Mouse (Mus musculus): ENCODE data around the gene Dhx8. TPM values are rescaled to one million over a fixed set of nuclear protein-coding genes. Genes with fewer than 3 reads are reported as not detected.

Gene Dhx8
- total and polyA plus RNA-seq, 3 experiments, result 7.2 to 17.1 (median 16.0) TPM

DNA sequence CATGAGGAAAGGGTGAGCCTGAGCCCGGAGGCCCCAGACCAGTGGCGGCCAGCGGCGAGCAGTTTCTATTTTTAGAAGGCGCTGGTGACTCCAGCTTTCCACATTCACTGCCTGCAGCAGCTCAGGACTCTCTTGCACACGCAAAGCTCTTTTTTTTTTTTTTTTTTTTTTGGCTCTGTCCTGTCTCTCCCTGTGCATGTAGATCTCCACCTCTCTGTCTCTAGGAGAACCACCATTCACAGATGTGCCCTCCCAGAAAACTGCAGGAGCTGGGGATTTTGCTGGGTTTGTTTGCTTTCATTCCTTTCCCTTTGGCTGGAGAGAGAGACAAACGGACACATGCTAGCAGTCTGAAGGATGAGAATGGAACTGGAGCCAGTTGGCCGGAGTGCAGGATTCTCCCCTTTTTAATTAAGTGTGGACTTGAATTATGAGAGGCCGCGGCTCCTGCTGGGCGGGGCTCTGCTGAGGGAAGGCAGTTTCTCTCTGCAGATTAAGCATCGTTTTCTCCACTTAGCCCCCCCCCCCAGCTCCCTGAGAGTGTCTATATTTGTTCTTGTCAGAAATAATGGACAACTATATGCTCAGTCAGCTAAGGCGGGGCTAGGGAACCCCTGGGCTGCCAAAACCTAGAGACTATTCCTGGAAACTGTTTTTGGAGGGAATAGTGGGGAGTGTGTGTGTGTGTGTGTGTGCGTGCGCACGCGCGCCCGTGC lies 58.2 kb downstream of the Dhx8 start:
- Histone ChIP-seq H3K79me2 (replicated peaks; ENCODE audit: control insufficient read depth, insufficient read depth, low read length) (no peaks in the 10 kb centered on the region), H3K27ac (peak overlapping the region; percentile 47), H3K27me3 (ENCODE audit: control insufficient read depth, insufficient read depth, low read length) (no peaks in the 10 kb centered on the region), H3K9ac (ENCODE audit: low read depth, low read length) (no peak overlapping the region), H3K4me3 (peak overlapping the region; percentile 1), H3K4me1 (ENCODE audit: control insufficient read depth, insufficient read depth, low read length) (peaks cover 2% of the 10 kb centered on the region), H3K36me3 (ENCODE audit: control insufficient read depth, insufficient read depth, low read length) (no peaks in the 10 kb centered on the region)
- no peak for TF ChIP-seq POLR2A (IDR thresholded peaks at IDR 0.05; ENCODE audit: insufficient read depth, low read depth, low read length)
- TF ChIP-seq EP300 (IDR thresholded peaks at IDR 0.05; ENCODE audit: insufficient read depth, low read depth, low read length), result no peak
- no peak for TF ChIP-seq CTCF (IDR thresholded peaks at IDR 0.05)
- DNase-seq, result peak in 1 of 2 experiments; percentile 55
- 14% methylated on average over 19 of the region's 19 CpGs for WGBS
- intact Hi-C loops (cut with DNase I), result no loop called here

DNA sequence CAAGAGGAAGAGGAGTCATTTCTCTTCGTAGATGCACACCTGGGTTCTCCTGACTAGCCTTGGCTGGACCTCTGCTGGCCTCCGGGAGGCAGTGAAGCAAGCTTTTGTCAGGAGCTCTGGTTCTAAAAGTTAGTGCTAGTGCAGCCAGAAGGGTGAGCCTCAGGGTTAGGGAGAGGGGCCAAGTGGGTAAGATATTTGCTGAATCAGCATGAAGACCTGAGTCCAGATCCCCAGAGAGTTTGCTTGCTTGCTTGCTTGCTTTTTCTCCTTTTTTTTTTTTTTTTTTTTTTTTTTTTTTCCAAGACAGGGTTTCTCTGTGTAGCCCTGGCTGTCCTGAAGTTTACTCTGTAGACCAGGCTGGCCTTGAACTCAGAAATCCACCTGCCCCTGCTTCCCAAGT lies 64.6 kb downstream of the Dhx8 start:
- H3K4me3 ChIP-seq, result no peak overlapping the region
- WGBS, result 82% methylated on average over 2 of the region's 2 CpGs
- no peaks in the 10 kb centered on the region for H3K4me1 ChIP-seq (ENCODE audit: control insufficient read depth, insufficient read depth, low read length)
- H3K79me2 ChIP-seq (replicated peaks; ENCODE audit: control insufficient read depth, insufficient read depth, low read length), result no peaks in the 10 kb centered on the region
- no peak for DNase-seq
- no peaks in the 10 kb centered on the region for H3K27me3 ChIP-seq (ENCODE audit: control insufficient read depth, insufficient read depth, low read length)
- TF ChIP-seq POLR2A (IDR thresholded peaks at IDR 0.05; ENCODE audit: insufficient read depth, low read depth, low read length) (no peak), CTCF (IDR thresholded peaks at IDR 0.05) (no peak), EP300 (IDR thresholded peaks at IDR 0.05; ENCODE audit: insufficient read depth, low read depth, low read length) (no peak)
- H3K36me3 ChIP-seq (ENCODE audit: control insufficient read depth, insufficient read depth, low read length), result no peaks in the 10 kb centered on the region
- H3K27ac ChIP-seq, result no peak overlapping the region
- H3K9ac ChIP-seq (ENCODE audit: low read depth, low read length), result no peak overlapping the region
- intact Hi-C loops (cut with DNase I), result no loop called here

DNA sequence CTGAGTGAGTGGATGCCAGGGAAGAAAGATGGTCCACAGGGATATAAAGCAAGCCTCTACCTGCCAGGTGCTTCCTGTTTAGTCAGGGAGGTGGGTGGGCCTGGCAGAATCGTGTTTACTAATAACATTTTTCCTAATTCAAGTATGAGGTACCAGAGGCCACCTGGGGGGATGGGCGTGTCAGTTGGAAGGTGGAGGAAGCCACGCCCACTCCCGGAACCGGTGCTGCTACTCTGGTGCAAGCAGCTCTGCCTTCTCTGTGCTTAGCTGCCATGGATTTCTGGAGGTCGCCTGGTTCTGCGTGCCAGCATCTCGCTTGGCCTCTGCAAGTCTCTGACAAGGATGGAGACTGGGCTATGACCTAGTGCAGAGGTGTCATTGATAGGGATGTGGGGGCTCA lies 65.4 kb downstream of the Dhx8 start:
- Histone ChIP-seq H3K4me1 (ENCODE audit: control insufficient read depth, insufficient read depth, low read length) (no peaks in the 10 kb centered on the region), H3K27me3 (ENCODE audit: control insufficient read depth, insufficient read depth, low read length) (no peaks in the 10 kb centered on the region), H3K9ac (ENCODE audit: low read depth, low read length) (no peak overlapping the region), H3K79me2 (replicated peaks; ENCODE audit: control insufficient read depth, insufficient read depth, low read length) (no peaks in the 10 kb centered on the region), H3K36me3 (ENCODE audit: control insufficient read depth, insufficient read depth, low read length) (no peaks in the 10 kb centered on the region), H3K4me3 (no peak overlapping the region), H3K27ac (no peak overlapping the region)
- TF ChIP-seq POLR2A (IDR thresholded peaks at IDR 0.05; ENCODE audit: insufficient read depth, low read depth, low read length) (no peak), EP300 (IDR thresholded peaks at IDR 0.05; ENCODE audit: insufficient read depth, low read depth, low read length) (no peak)
- intact Hi-C loops (cut with DNase I), result no loop called here
- WGBS, result 55% methylated on average over 8 of the region's 8 CpGs
- DNase-seq, result no peak

DNA sequence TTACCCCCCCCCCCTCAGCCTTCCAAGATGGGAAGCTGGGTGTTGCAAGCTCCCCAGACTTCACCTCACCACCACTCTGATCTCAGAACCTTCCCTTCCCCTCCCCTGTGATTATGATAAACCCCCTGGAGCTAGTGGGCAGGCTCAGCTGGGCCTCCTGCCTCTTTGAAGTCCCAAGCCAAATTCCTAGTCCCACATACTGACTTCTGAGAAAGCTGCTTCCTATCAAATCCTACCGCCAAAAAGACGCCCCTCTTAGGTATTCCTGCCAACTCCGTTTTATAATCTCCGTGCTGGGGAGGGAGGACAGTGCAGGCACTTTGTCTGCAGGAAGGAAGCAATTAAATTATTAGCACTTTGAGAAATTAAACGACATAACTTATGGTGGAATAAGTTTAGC lies 68.7 kb downstream of the Dhx8 start:
- Histone ChIP-seq H3K4me3 (no peak overlapping the region), H3K4me1 (ENCODE audit: control insufficient read depth, insufficient read depth, low read length) (no peaks in the 10 kb centered on the region), H3K79me2 (replicated peaks; ENCODE audit: control insufficient read depth, insufficient read depth, low read length) (no peaks in the 10 kb centered on the region), H3K27me3 (ENCODE audit: control insufficient read depth, insufficient read depth, low read length) (no peaks in the 10 kb centered on the region), H3K27ac (no peak overlapping the region), H3K36me3 (ENCODE audit: control insufficient read depth, insufficient read depth, low read length) (no peaks in the 10 kb centered on the region), H3K9ac (ENCODE audit: low read depth, low read length) (no peak overlapping the region)
- DNase-seq, result no peak
- TF ChIP-seq POLR2A (IDR thresholded peaks at IDR 0.05; ENCODE audit: insufficient read depth, low read depth, low read length), result no peak
- no peak for TF ChIP-seq CTCF (IDR thresholded peaks at IDR 0.05)
- no peak for TF ChIP-seq EP300 (IDR thresholded peaks at IDR 0.05; ENCODE audit: insufficient read depth, low read depth, low read length)
- intact Hi-C loops (cut with DNase I), result no loop called here
- WGBS, result 14% methylated on average over 5 of the region's 5 CpGs

DNA sequence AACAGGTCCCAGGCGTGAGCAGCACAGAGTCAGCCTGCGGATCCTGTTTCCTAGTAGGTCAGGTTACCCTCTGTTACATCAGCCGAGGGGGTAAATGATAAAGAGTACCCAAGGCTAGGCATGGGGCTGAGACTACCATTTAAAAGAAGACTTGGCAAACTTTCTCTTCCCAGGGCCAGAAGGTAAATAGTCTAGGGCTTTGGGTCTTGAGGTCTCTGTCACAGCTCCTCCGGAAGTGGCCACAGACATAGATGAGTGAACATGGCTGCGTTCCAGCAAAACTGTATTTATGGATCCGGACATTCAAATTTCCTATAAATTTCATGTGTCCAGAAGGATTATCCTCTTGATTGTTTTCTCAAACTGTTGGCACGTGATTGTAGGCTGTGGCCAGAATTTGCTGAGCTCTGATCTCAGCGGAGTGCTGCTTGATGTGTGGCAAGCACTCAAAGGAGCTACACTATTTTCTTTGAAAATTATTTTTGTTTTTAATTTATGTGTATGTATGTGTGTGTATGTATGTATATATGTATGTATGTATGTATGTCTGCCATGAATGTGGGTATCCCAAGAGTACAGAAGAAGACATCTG lies 72.5 kb downstream of the Dhx8 start:
- DNase-seq, result no peak
- no peaks in the 10 kb centered on the region for H3K27me3 ChIP-seq (ENCODE audit: control insufficient read depth, insufficient read depth, low read length)
- H3K36me3 ChIP-seq (ENCODE audit: control insufficient read depth, insufficient read depth, low read length), result no peaks in the 10 kb centered on the region
- intact Hi-C loops (cut with DNase I), result no loop called here
- TF ChIP-seq EP300 (IDR thresholded peaks at IDR 0.05; ENCODE audit: insufficient read depth, low read depth, low read length), result no peak
- TF ChIP-seq POLR2A (IDR thresholded peaks at IDR 0.05; ENCODE audit: insufficient read depth, low read depth, low read length), result no peak
- no peak for TF ChIP-seq CTCF (IDR thresholded peaks at IDR 0.05)
- H3K27ac ChIP-seq, result no peak overlapping the region
- no peak overlapping the region for H3K9ac ChIP-seq (ENCODE audit: low read depth, low read length)
- WGBS, result 68% methylated on average over 8 of the region's 8 CpGs
- H3K79me2 ChIP-seq (replicated peaks; ENCODE audit: control insufficient read depth, insufficient read depth, low read length), result no peaks in the 10 kb centered on the region
- H3K4me3 ChIP-seq, result no peak overlapping the region
- no peaks in the 10 kb centered on the region for H3K4me1 ChIP-seq (ENCODE audit: control insufficient read depth, insufficient read depth, low read length)

DNA sequence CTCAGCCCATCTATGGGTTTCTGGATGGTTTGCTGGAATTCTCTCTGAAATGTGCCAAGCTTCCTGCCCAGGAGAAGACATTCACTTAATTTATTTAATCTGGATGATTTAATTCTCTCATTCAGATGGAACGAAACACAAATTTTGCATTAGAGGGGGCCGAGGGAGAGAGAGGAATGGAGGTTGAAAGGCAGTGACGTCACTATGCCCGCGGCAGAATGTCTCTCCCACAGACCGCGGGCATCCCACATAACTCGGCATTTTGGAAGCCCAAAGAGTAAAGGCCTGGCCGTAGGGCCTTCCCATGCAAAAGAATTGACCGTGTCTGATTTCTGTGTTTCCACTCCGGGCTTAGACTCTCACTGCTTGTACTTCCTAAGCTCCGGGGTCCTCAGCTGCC lies 74.0 kb downstream of the Dhx8 start:
- Histone ChIP-seq H3K79me2 (replicated peaks; ENCODE audit: control insufficient read depth, insufficient read depth, low read length) (no peaks in the 10 kb centered on the region), H3K4me1 (ENCODE audit: control insufficient read depth, insufficient read depth, low read length) (no peaks in the 10 kb centered on the region), H3K36me3 (ENCODE audit: control insufficient read depth, insufficient read depth, low read length) (no peaks in the 10 kb centered on the region), H3K9ac (ENCODE audit: low read depth, low read length) (no peak overlapping the region), H3K27me3 (ENCODE audit: control insufficient read depth, insufficient read depth, low read length) (no peaks in the 10 kb centered on the region; the same call in 1 of the 2 replicates), H3K4me3 (no peak overlapping the region), H3K27ac (no peak overlapping the region)
- DNase-seq, result no peak
- intact Hi-C loops (cut with DNase I), result no loop called here
- WGBS, result 68% methylated on average over 12 of the region's 12 CpGs
- TF ChIP-seq EP300 (IDR thresholded peaks at IDR 0.05; ENCODE audit: insufficient read depth, low read depth, low read length) (no peak), CTCF (IDR thresholded peaks at IDR 0.05) (no peak), POLR2A (IDR thresholded peaks at IDR 0.05; ENCODE audit: insufficient read depth, low read depth, low read length) (no peak)
